Mouse (Mus musculus) liver, embryonic 13.5 days (tissue): Measurements from ENCODE around the gene Clcn3. TPM values are rescaled to one million over a fixed set of nuclear protein-coding genes. Genes with fewer than 3 reads are reported as not detected.

Experiments
- ATAC-seq: fragments of 200-750 bp; cut with Nextera tagmentation; 2 replicates; pipeline ENCODE4 v1.8.0; 2017; ENCODE audit warnings: low read depth, mild to moderate bottlenecking, moderate number of reproducible peaks, moderate library complexity
- DNase-seq: peaks from one replicate; pipeline ENCODE4 v3.0.0; 2022
- H3K27ac ChIP-seq: fragments of 300-500 bp; sonication (generic); 2 replicates; pipeline ENCODE4 v1.5.1; 2015; ENCODE audit warnings: moderate library complexity, mild to moderate bottlenecking, inconsistent platforms
- H3K27me3 ChIP-seq: fragments of 300-500 bp; sonication (generic); 2 replicates; pipeline ENCODE4 v1.6.1; 2015; ENCODE audit warnings: mild to moderate bottlenecking, inconsistent platforms
- H3K36me3 ChIP-seq: fragments of 300-500 bp; sonication (generic); 2 replicates; pipeline ENCODE4 v1.6.1; 2015; ENCODE audit warnings: mild to moderate bottlenecking, inconsistent platforms
- H3K4me1 ChIP-seq: fragments of 300-500 bp; sonication (generic); replicated peaks from 2 replicates; pipeline ENCODE4 v1.6.1; 2015; ENCODE audit warnings: inconsistent platforms
- H3K4me2 ChIP-seq: fragments of 300-500 bp; sonication (generic); 2 replicates; pipeline ENCODE4 v1.6.1; 2015; ENCODE audit warnings: inconsistent platforms, mild to moderate bottlenecking, moderate library complexity
- H3K4me3 ChIP-seq: fragments of 300-500 bp; sonication (generic); replicated peaks from 2 replicates; pipeline ENCODE4 v1.5.1; 2015; ENCODE audit warnings: mild to moderate bottlenecking, inconsistent platforms
- H3K9ac ChIP-seq: fragments of 300-500 bp; sonication (generic); 2 replicates; pipeline ENCODE4 v1.6.1; 2015; ENCODE audit warnings: mild to moderate bottlenecking, inconsistent platforms
- H3K9me3 ChIP-seq: fragments of 300-500 bp; sonication (generic); replicated peaks from 2 replicates; pipeline ENCODE4 v1.6.1; 2016; ENCODE audit warnings: inconsistent platforms
- WGBS: fragments of 180-500 bp; shearing (Covaris S2); methylation state at CpG from one replicate; pipeline ENCODE4 v1.1.7; 2015; ENCODE audit not compliant: insufficient replicate concordance; 5-methylcytosine and 5-hydroxymethylcytosine counted together
- polyA plus RNA-seq: library from polyadenylated mRNA; unstranded; fragments of >200 nt; fragmentation: Nextera tagmentation; extraction: Ambion mirVana; gene quantifications from 2 replicates; pipeline ENCODE4 v1.2.1, GENCODE M21; 2015

Gene Clcn3
- polyA plus RNA-seq, 1 experiment from 2014 or later = 35.8 TPM

DNA sequence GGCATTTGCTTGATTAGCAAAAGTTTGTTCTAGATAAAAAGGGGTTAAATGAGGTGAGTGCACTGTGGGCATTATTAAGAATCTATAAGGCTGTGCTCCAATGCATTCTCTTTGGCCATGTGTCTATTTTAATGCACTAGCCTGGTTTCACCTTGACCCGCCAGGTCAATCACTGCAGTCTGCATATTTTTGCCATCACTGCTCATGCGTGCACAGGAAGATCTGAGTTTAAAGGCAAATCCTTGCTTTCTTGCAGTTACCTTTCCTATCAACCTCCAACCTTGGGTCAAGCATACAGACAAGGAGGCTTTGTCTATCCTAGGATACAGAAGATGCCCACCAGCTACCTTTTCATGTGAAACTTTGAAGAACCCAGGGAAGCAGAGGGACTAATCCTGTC lies 113.3 kb downstream of the Clcn3 start:
- no peak overlapping the region for H3K9ac ChIP-seq
- DNase-seq (no peak), ATAC-seq (no peak)
- no peak overlapping the region for H3K4me2 ChIP-seq
- H3K4me1 ChIP-seq = no peaks in the 10 kb centered on the region
- no peaks in the 10 kb centered on the region for H3K9me3 ChIP-seq
- H3K27ac ChIP-seq = no peak overlapping the region
- H3K4me3 ChIP-seq = no peak overlapping the region
- H3K36me3 ChIP-seq = no peaks in the 10 kb centered on the region
- WGBS = 82% methylated on average over 2 of the region's 2 CpGs
- no peaks in the 10 kb centered on the region; the same call in 1 of the 2 replicates for H3K27me3 ChIP-seq

DNA sequence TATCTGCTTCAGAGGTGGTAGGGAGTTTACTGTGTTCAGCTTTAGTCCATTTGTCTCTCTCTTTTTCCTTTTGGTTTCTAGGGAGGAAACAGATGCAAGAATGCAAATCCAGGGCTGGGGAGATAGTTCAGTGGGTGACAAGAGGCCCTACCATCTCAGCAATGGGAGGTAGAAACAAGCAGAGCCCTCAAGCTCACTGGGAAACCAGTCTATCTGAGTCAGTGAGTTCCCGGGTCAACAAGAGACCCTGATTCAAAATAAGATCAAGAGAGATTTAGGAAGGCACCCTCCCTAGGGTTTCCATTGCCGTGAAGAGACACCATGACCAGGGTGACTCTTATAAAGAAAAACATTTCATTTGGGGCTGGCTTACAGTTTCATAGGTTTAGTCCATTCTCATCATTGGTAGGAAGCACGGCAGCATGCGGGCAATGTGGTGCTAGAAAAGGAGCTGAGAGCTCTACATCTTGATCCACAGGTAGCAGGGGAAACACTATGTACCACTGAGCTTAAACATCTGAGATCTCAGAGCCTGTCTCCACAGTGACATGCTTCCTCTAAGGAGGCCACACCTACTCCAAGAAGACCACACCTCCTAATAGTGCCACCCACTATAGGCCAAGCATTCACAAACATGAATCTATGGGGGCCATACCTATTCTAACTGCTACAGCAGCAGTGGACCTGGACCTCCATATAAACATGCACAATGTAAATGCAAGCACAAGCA lies 114.7 kb downstream of the Clcn3 start:
- Histone ChIP-seq H3K27ac (no peak overlapping the region), H3K4me3 (no peak overlapping the region), H3K4me1 (no peaks in the 10 kb centered on the region), H3K9me3 (no peaks in the 10 kb centered on the region), H3K27me3 (no peaks in the 10 kb centered on the region; the same call in 1 of the 2 replicates), H3K4me2 (no peak overlapping the region), H3K9ac (no peak overlapping the region), H3K36me3 (no peaks in the 10 kb centered on the region)
- ATAC-seq (no peak), DNase-seq (no peak)
- WGBS = 60% methylated on average over 4 of the region's 4 CpGs

DNA sequence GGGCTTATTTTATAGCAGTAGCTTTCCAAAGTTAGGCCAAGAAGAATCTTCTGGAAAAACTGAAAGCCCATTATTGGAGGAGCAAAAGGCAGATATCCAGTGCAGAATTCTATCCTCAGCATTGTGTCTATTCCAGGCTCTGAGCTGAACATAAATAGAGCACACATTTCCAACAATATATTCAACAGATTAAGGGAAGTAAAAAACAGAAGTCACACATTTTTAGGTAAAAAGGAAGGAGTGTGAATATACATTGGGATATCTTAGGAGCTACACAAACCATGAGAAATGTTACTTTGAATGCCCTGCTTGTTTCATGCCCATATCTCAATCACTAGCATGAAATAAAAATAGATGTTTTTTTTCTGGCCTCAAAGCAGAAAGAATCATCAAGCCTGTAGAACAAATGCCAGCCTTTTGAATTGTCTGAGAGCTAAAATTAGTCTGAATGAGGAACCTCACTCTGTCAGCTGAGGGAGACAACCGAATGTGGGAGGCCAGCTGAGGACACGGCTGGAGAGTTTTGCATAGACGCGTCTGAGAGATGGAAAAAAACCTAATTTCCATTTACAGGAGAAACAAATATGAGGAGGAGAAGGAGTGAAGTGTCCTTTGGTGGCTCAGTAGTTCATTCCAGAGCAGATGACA lies 115.5 kb downstream of the Clcn3 start:
- Histone ChIP-seq H3K4me2 (no peak overlapping the region), H3K4me1 (no peaks in the 10 kb centered on the region), H3K27me3 (no peaks in the 10 kb centered on the region), H3K9me3 (no peaks in the 10 kb centered on the region), H3K9ac (no peak overlapping the region), H3K27ac (no peak overlapping the region), H3K4me3 (no peak overlapping the region), H3K36me3 (no peaks in the 10 kb centered on the region)
- WGBS = 17% methylated on average over 4 of the region's 4 CpGs
- DNase-seq (no peak), ATAC-seq (no peak)

DNA sequence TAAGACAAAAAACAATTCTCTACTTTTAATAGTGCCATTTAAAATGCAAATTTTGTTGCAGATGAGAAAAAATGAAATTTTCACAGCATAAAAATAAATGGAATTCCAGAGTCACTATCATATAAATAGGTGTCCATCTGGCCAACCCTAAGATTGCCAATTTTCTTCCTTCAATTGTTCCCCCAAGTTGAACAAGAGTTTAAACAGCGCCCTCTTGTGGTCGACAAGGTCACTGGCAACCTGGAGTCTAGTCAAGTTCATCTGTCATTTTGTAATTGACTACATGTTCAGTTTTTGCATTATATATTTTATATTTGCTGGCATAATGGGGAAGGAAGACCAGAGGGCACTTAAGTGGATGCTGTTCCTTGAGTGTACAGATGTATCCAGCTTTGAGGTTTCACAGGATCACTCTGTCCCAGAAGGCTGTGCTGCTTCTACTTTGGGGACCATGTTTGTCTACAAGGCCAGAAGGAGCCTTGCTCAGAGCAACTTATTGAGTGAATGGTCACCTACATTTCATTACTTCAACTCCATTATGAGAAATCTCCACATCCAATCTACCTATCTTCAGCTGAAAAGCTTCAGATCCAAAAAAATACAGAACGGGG lies 117.5 kb downstream of the Clcn3 start:
- DNase-seq = peak; percentile 25
- H3K27ac ChIP-seq = no peak overlapping the region
- no peak overlapping the region for H3K9ac ChIP-seq
- no peaks in the 10 kb centered on the region for H3K36me3 ChIP-seq
- no peaks in the 10 kb centered on the region for H3K9me3 ChIP-seq
- no peak for ATAC-seq
- H3K4me1 ChIP-seq = peaks cover 4% of the 10 kb centered on the region
- no peaks in the 10 kb centered on the region for H3K27me3 ChIP-seq
- H3K4me2 ChIP-seq = no peak overlapping the region
- no peak overlapping the region for H3K4me3 ChIP-seq
- 30% methylated on average over 3 of the region's 3 CpGs for WGBS

DNA sequence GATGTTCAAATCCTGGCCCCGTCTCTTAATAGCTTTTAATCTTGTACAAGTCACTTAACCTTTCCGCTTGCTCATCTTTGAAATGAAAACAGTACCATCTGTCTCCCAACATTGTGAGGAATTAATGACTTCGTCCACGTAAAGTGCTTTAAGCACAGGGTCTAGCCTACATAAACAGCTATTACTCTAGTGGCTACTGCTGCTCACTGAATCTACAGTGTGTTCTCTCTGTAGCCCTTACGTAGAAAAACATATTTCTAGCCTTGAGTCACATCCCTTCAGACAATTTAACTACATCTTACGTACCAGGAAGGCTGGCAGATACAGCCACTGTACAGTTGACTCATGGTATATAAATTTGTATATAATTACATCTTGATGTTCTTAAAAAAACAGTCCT lies 118.2 kb downstream of the Clcn3 start:
- H3K4me1 ChIP-seq = peaks cover 12% of the 10 kb centered on the region
- no peak overlapping the region for H3K4me2 ChIP-seq
- no peak overlapping the region for H3K27ac ChIP-seq
- no peaks in the 10 kb centered on the region for H3K36me3 ChIP-seq
- 83% methylated on average over 6 of the region's 6 CpGs for WGBS
- H3K9ac ChIP-seq = no peak overlapping the region
- H3K9me3 ChIP-seq = no peaks in the 10 kb centered on the region
- no peaks in the 10 kb centered on the region for H3K27me3 ChIP-seq
- ATAC-seq = no peak
- DNase-seq = no peak
- H3K4me3 ChIP-seq = no peak overlapping the region

DNA sequence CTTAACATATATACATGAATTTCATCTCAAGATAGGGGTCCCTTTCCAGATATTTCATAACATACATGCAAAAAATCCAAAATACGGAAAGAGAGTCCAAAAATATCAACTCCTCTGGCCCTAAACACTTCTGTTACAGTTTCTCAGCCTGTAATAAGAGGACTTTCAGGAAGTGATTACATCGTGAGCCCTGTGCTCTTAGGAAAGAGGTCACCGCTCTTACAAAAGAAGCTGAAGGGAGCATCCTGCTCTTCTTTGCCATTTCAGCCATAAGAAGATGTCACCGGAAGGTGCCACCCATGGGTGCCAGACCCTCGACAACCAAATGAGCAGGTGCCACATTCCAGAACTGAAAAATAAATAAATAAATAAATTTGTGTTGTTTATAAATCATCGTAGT lies 121.3 kb downstream of the Clcn3 start:
- Histone ChIP-seq H3K9ac (no peak overlapping the region), H3K27ac (no peak overlapping the region), H3K4me1 (peaks cover 26% of the 10 kb centered on the region), H3K36me3 (no peaks in the 10 kb centered on the region), H3K4me2 (no peak overlapping the region), H3K4me3 (no peak overlapping the region), H3K27me3 (no peaks in the 10 kb centered on the region), H3K9me3 (no peaks in the 10 kb centered on the region)
- 70% methylated on average over 6 of the region's 6 CpGs for WGBS
- no peak for ATAC-seq
- no peak for DNase-seq

DNA sequence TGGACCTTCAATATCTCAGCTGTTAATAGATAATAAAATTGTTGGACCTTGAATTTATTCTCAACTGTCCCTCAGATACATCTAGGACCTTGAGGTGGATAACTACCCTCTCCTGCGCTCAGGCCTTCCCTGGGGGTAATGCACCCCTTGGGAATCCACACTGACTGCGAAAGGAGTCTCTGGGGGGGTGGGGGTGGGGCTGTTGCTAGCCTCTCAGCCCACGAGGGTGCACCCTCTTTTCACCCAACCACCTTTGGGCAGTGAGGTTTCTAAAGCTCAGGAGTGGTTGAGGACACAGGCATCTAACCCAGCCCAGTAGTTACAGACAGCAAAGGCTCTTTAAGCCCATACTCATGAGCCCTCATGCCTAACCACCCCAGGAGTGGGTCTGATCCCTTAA lies 122.4 kb downstream of the Clcn3 start:
- no peak overlapping the region for H3K4me3 ChIP-seq
- no peaks in the 10 kb centered on the region for H3K36me3 ChIP-seq
- no peak for DNase-seq
- peak overlapping the region; percentile 91; the same call in 1 of the 2 replicates for H3K27ac ChIP-seq
- H3K4me2 ChIP-seq = no peak overlapping the region
- WGBS = 73% methylated on average over 3 of the region's 3 CpGs
- no peak overlapping the region for H3K9ac ChIP-seq
- no peaks in the 10 kb centered on the region for H3K9me3 ChIP-seq
- H3K4me1 ChIP-seq = peaks cover 26% of the 10 kb centered on the region
- ATAC-seq = no peak
- no peaks in the 10 kb centered on the region for H3K27me3 ChIP-seq

Other genes with a start within 250 kb of the Clcn3 start
- 110 and 126 TPM in 2 replicates for gene Hpf1, start 92.9 kb downstream of the Clcn3 start, polyA plus RNA-seq
- gene Nek1, start 9.9 kb upstream of the Clcn3 start, polyA plus RNA-seq = 9.2 and 11.9 TPM in 2 replicates
- gene Sh3rf1, start 240.6 kb upstream of the Clcn3 start, polyA plus RNA-seq = 1.1 and 1.7 TPM in 2 replicates